Mouse (Mus musculus): ENCODE data around the gene Zbed6. TPM values are rescaled to one million over a fixed set of nuclear protein-coding genes. Genes with fewer than 3 reads are reported as not detected.
"Not testable (repeated sequence)": the region's sequence is repeated elsewhere in the genome, so short reads cannot be mapped to it uniquely, and the experiment has no call there.

The Zbed6 gene
- not detected in 2 replicates for polyA plus RNA-seq (2015; fragmentation: Nextera tagmentation; extraction: Ambion mirVana)

- Histone ChIP-seq H3K4me1 (replicated peaks) (peaks cover 47% of the 10 kb centered on the region), H3K27me3 (no peaks in the 10 kb centered on the region), H3K9ac (peak within 1 kb of the TSS; percentile 93), H3K4me2 (peak within 1 kb of the TSS; percentile 94), H3K4me3 (peak within 1 kb of the TSS; percentile 67), H3K27ac (replicated peaks) (peak within 1 kb of the TSS; percentile 93), H3K9me3 (no peaks in the 10 kb centered on the region), H3K36me3 (peaks cover 30% of the 10 kb centered on the region)
- peak; percentile 89 for ATAC-seq (ENCODE audit: low read depth)
- 2% methylated on average over 38 of the region's 41 CpGs for WGBS
Measured at GRCm38 (mm10) chr1:133660466-133661202, at the start of gene Zbed6. Zbed6 (minus strand) TSS chr1:133660885.

- Histone ChIP-seq H3K27me3 (no peaks in the 10 kb centered on the region), H3K9me3 (no peaks in the 10 kb centered on the region), H3K4me2 (no peak overlapping the region), H3K27ac (replicated peaks) (no peak overlapping the region), H3K4me1 (replicated peaks) (peaks cover 14% of the 10 kb centered on the region; the same call in 1 of the 2 replicates), H3K9ac (no peak overlapping the region), H3K36me3 (peaks cover 33% of the 10 kb centered on the region), H3K4me3 (no peak overlapping the region)
- ATAC-seq (ENCODE audit: low read depth), result no peak
- WGBS, result 80% methylated on average over 3 of the region's 3 CpGs
Measured at GRCm38 (mm10) chr1:133709292-133709691, 48.6 kb upstream of the Zbed6 start.

- ATAC-seq (ENCODE audit: low read depth); H3K27ac ChIP-seq (replicated peaks); H3K27me3 ChIP-seq; H3K4me1 ChIP-seq (replicated peaks); H3K9ac ChIP-seq; H3K9me3 ChIP-seq; H3K36me3 ChIP-seq; H3K4me3 ChIP-seq; H3K4me2 ChIP-seq: not testable (repeated sequence)
- 13% methylated on average over 1 of the region's 2 CpGs for WGBS
Measured at GRCm38 (mm10) chr1:133701824-133702223, 41.1 kb upstream of the Zbed6 start.

- H3K9me3 ChIP-seq, result no peaks in the 10 kb centered on the region
- H3K36me3 ChIP-seq, result no peaks in the 10 kb centered on the region
- no peak overlapping the region for H3K27ac ChIP-seq (replicated peaks)
- H3K9ac ChIP-seq, result no peak overlapping the region
- no peak overlapping the region for H3K4me3 ChIP-seq
- H3K4me2 ChIP-seq, result no peak overlapping the region
- no peaks in the 10 kb centered on the region for H3K27me3 ChIP-seq
- peaks cover 14% of the 10 kb centered on the region for H3K4me1 ChIP-seq (replicated peaks)
- 93% methylated on average over 12 of the region's 12 CpGs for WGBS
- no peak for ATAC-seq (ENCODE audit: low read depth)
Measured at GRCm38 (mm10) chr1:133697935-133698620, 37.4 kb upstream of the Zbed6 start.

- H3K4me2 ChIP-seq, result no peak overlapping the region
Measured at GRCm38 (mm10) chr1:133695901-133696300, 35.2 kb upstream of the Zbed6 start.

GRCm38 (mm10) chr1:133694876-133695275, 34.2 kb upstream of the Zbed6 start:
- Histone ChIP-seq H3K4me3 (no peak overlapping the region), H3K4me2 (no peak overlapping the region), H3K9ac (no peak overlapping the region), H3K4me1 (replicated peaks) (peaks cover 14% of the 10 kb centered on the region), H3K36me3 (no peaks in the 10 kb centered on the region), H3K27ac (replicated peaks) (no peak overlapping the region), H3K27me3 (no peaks in the 10 kb centered on the region), H3K9me3 (no peaks in the 10 kb centered on the region)
- ATAC-seq (ENCODE audit: low read depth), result no peak
- WGBS, result 96% methylated on average over 1 of the region's 1 CpGs

More at GRCm38 (mm10) chr1:133695901-133696300, 35.2 kb upstream of the Zbed6 start:
- WGBS, result 35% methylated on average over 7 of the region's 7 CpGs
- no peaks in the 10 kb centered on the region for H3K27me3 ChIP-seq
- no peak overlapping the region for H3K27ac ChIP-seq (replicated peaks)
- H3K9ac ChIP-seq, result no peak overlapping the region
- H3K4me3 ChIP-seq, result no peak overlapping the region
- no peaks in the 10 kb centered on the region for H3K9me3 ChIP-seq
- no peak for ATAC-seq (ENCODE audit: low read depth)
- no peaks in the 10 kb centered on the region for H3K36me3 ChIP-seq
- H3K4me1 ChIP-seq (replicated peaks), result peaks cover 14% of the 10 kb centered on the region

- Histone ChIP-seq H3K9ac (no peak overlapping the region), H3K27ac (replicated peaks) (no peak overlapping the region), H3K4me1 (replicated peaks) (peaks cover 14% of the 10 kb centered on the region), H3K36me3 (no peaks in the 10 kb centered on the region), H3K9me3 (no peaks in the 10 kb centered on the region), H3K27me3 (no peaks in the 10 kb centered on the region), H3K4me3 (no peak overlapping the region), H3K4me2 (no peak overlapping the region)
- 0% methylated on average over 1 of the region's 1 CpGs for WGBS
- ATAC-seq (ENCODE audit: low read depth), result no peak
Measured at GRCm38 (mm10) chr1:133694301-133694700, 33.6 kb upstream of the Zbed6 start.

- 73% methylated on average over 11 of the region's 11 CpGs for WGBS
- Histone ChIP-seq H3K4me2 (no peak overlapping the region), H3K36me3 (no peaks in the 10 kb centered on the region), H3K4me3 (no peak overlapping the region), H3K9me3 (no peaks in the 10 kb centered on the region), H3K27ac (replicated peaks) (no peak overlapping the region), H3K27me3 (no peaks in the 10 kb centered on the region), H3K9ac (no peak overlapping the region), H3K4me1 (replicated peaks) (peaks cover 14% of the 10 kb centered on the region)
- no peak for ATAC-seq (ENCODE audit: low read depth)
Measured at GRCm38 (mm10) chr1:133693536-133694114, 32.9 kb upstream of the Zbed6 start.

- no peak overlapping the region for H3K27ac ChIP-seq (replicated peaks)
- no peak overlapping the region for H3K4me2 ChIP-seq
- no peak for ATAC-seq (ENCODE audit: low read depth)
- WGBS, result 43% methylated on average over 4 of the region's 4 CpGs
- no peaks in the 10 kb centered on the region for H3K9me3 ChIP-seq
- H3K36me3 ChIP-seq, result no peaks in the 10 kb centered on the region
- peaks cover 14% of the 10 kb centered on the region for H3K4me1 ChIP-seq (replicated peaks)
- no peak overlapping the region for H3K9ac ChIP-seq
- H3K4me3 ChIP-seq, result no peak overlapping the region
- H3K27me3 ChIP-seq, result no peaks in the 10 kb centered on the region
Measured at GRCm38 (mm10) chr1:133692195-133692594, 31.5 kb upstream of the Zbed6 start.

GRCm38 (mm10) chr1:133691046-133691445, 30.4 kb upstream of the Zbed6 start:
- Histone ChIP-seq H3K4me3 (no peak overlapping the region), H3K9ac (no peak overlapping the region), H3K4me1 (replicated peaks) (peaks cover 13% of the 10 kb centered on the region), H3K27me3 (no peaks in the 10 kb centered on the region), H3K9me3 (no peaks in the 10 kb centered on the region), H3K27ac (replicated peaks) (no peak overlapping the region), H3K4me2 (no peak overlapping the region), H3K36me3 (no peaks in the 10 kb centered on the region)
- no peak for ATAC-seq (ENCODE audit: low read depth)
- WGBS, result 95% methylated on average over 6 of the region's 6 CpGs

GRCm38 (mm10) chr1:133689897-133690296, 29.2 kb upstream of the Zbed6 start, which contains the start of gene Lax1:
Lax1 (minus strand) TSS chr1:133690108.
- Histone ChIP-seq H3K9ac (no peak within 1 kb of the TSS), H3K4me1 (replicated peaks) (peaks cover 2% of the 10 kb centered on the region; the same call in 1 of the 2 replicates), H3K4me3 (no peak within 1 kb of the TSS), H3K27ac (replicated peaks) (no peak within 1 kb of the TSS), H3K4me2 (no peak within 1 kb of the TSS), H3K9me3 (no peaks in the 10 kb centered on the region), H3K27me3 (no peaks in the 10 kb centered on the region), H3K36me3 (no peaks in the 10 kb centered on the region)
- WGBS, result 55% methylated on average over 6 of the region's 6 CpGs
- no peak for ATAC-seq (ENCODE audit: low read depth)

- Histone ChIP-seq H3K36me3 (no peaks in the 10 kb centered on the region), H3K9ac (no peak overlapping the region), H3K4me2 (no peak overlapping the region), H3K4me1 (replicated peaks) (no peaks in the 10 kb centered on the region), H3K27me3 (no peaks in the 10 kb centered on the region), H3K27ac (replicated peaks) (no peak overlapping the region), H3K4me3 (no peak overlapping the region), H3K9me3 (no peaks in the 10 kb centered on the region)
- 74% methylated on average over 7 of the region's 7 CpGs for WGBS
- no peak for ATAC-seq (ENCODE audit: low read depth)
Measured at GRCm38 (mm10) chr1:133688301-133688700, 27.6 kb upstream of the Zbed6 start.

Data from neural tube, embryonic 13.5 days (tissue).